Mouse (Mus musculus): Measurements from ENCODE around the gene Vmn1r143. TPM values are rescaled to one million over a fixed set of nuclear protein-coding genes. Genes with fewer than 3 reads are reported as not detected.
"Not testable (repeated sequence)": the region's sequence is repeated elsewhere in the genome, so short reads cannot be mapped to it uniquely, and the experiment has no call there.

Vmn1r143 gene
- not detected in 3 replicates for total RNA-seq (2017)

DNA sequence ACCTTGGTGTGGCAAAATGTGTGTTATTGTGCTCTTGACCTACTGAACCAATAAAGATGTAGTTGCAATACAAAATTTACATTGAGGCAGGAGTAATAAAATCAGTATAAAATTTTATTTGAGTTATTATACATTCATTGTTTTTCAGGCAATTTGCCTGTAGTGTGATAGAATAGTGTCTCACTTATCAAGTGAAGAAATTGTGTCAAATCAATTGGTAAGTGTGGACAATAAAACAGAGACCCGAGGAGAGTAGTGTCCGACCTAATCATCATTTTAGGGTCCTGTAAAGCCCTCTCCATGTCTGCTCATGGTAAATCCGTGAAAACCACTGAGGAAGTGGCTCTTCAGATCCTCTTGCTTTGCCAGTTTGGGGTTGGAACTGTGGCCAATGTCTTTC, at the start of gene Vmn1r143:
Gene Vmn1r143, plus strand, starts transcription at position 301 of the 400 bp plus-strand sequence.
- ATAC-seq (replicated peaks; ENCODE audit: insufficient number of reproducible peaks, low FRiP score, low TSS enrichment, poor library complexity, severe bottlenecking) = not testable (repeated sequence)

DNA sequence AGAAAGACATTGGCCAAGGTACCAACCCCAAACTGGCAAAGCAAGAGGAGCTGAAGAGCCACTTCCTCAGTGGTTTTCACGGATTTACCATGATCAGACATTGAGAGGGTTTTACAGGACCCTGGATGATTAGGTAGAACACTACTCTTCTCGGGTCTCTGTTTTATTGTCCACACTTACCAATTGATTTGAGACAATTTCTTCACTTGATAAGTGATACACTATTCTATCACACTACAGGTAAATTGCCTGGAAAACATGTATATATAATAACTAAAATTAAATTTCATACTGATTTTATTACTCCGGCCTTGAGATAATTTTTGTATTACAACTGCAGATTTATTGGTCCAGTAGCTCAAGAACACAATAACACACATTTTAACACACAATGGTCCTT, 25.2 kb upstream of the Vmn1r143 start, which contains the start of gene Vmn1r142:
Gene Vmn1r142, minus strand, starts transcription at position 101 of the 400 bp plus-strand sequence.
- ATAC-seq (replicated peaks; ENCODE audit: insufficient number of reproducible peaks, low FRiP score, low TSS enrichment, poor library complexity, severe bottlenecking) = not testable (repeated sequence)

DNA sequence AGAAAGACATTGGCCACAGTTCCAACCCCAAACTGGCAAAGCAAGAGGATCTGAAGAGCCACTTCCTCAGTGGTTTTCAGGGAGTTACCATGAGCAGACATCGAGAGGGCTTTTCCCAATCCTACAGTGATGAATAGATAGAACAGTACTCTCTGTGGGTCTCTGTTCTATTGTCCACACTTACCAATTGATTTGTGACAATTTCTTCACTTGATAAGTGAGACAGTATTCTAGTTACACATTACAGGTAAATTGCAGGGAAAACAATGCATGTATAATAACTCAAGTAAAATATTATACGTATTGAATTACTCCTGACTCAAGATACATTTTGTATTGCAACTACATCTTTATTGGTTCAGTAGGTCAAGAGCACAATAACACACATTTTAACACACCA, 12.0 kb downstream of the Vmn1r143 start, which contains the start of gene Gm8653:
Gene Gm8653, minus strand, starts transcription at position 101 of the 400 bp plus-strand sequence.
- ATAC-seq (replicated peaks; ENCODE audit: insufficient number of reproducible peaks, low FRiP score, low TSS enrichment, poor library complexity, severe bottlenecking) = not testable (repeated sequence)

DNA sequence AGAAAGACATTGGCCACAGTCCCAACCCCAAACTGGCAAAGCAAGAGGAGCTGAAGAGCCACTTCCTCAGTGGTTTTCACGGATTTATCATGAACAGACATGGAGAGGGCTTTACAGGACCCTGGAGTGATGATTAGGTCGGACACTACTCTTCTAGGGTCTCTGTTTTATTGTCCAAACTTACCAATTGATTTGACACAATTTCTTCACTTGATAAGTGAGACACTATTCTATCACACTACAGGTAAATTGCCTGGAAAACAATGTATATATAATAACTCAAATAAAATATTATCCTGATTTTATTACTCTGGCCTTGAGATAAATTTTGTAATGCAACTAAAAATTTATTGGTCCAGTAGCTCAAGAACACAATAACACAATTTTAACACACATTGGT, 40.2 kb downstream of the Vmn1r143 start, which contains the start of gene Gm8453:
Gene Gm8453, minus strand, starts transcription at position 101 of the 400 bp plus-strand sequence.
- ATAC-seq (replicated peaks; ENCODE audit: insufficient number of reproducible peaks, low FRiP score, low TSS enrichment, poor library complexity, severe bottlenecking) = not testable (repeated sequence)

Other genes starting within 250 kb of the Vmn1r143 start
- not detected in 3 replicates for gene Vmn1r137, start 194.8 kb upstream of the Vmn1r143 start, total RNA-seq (2017)
- gene Vmn1r138, start 160.5 kb upstream of the Vmn1r143 start, total RNA-seq (2017) = not detected in 3 replicates
- not detected in 3 replicates for gene Gm6176, start 133.1 kb upstream of the Vmn1r143 start, total RNA-seq (2017)
- not detected in 3 replicates for gene Vmn1r139, start 120.3 kb upstream of the Vmn1r143 start, total RNA-seq (2017)
- not detected in 3 replicates for gene Gm16451, start 71.1 kb upstream of the Vmn1r143 start, total RNA-seq (2017)
- not detected in 3 replicates for gene Gm10666, start 54.6 kb upstream of the Vmn1r143 start, total RNA-seq (2017)
- gene Vmn1r142, start 25.3 kb upstream of the Vmn1r143 start, total RNA-seq (2017) = not detected in 3 replicates
- gene Gm8653, start 11.9 kb downstream of the Vmn1r143 start, total RNA-seq (2017) = not detected in 3 replicates
- not detected in 3 replicates for gene Gm8453, start 40.1 kb downstream of the Vmn1r143 start, total RNA-seq (2017)
- not detected in 3 replicates for gene Gm4187, start 140.3 kb downstream of the Vmn1r143 start, total RNA-seq (2017)
- not detected in 3 replicates for gene Gm8660, start 181.7 kb downstream of the Vmn1r143 start, total RNA-seq (2017)
- not detected in 3 replicates for gene Vmn1r148, start 224.2 kb downstream of the Vmn1r143 start, total RNA-seq (2017)
- not detected in 3 replicates for gene Vmn1r149, start 248.9 kb downstream of the Vmn1r143 start, total RNA-seq (2017)

Measured in monocyte, adult 5-6 weeks (primary cell).